Mouse (Mus musculus) midbrain, embryonic 12.5 days (tissue): ENCODE results near the gene Map3k12. TPM values are rescaled to one million over a fixed set of nuclear protein-coding genes. Genes with fewer than 3 reads are reported as not detected.

Experiments
- ATAC-seq: fragments of 200-750 bp; cut with Nextera tagmentation; 2 replicates; pipeline ENCODE4 v1.8.0; 2017; ENCODE audit warnings: low read depth, moderate TSS enrichment, moderate library complexity; ENCODE audit not compliant: low FRiP score
- H3K27ac ChIP-seq: fragments of 300-500 bp; sonication (generic); replicated peaks from 2 replicates; pipeline ENCODE4 v1.5.1; 2016; ENCODE audit warnings: mild to moderate bottlenecking
- H3K27me3 ChIP-seq: fragments of 300-500 bp; sonication (generic); 2 replicates; pipeline ENCODE4 v1.6.1; 2016; ENCODE audit warnings: mild to moderate bottlenecking
- H3K36me3 ChIP-seq: fragments of 300-500 bp; sonication (generic); 2 replicates; pipeline ENCODE4 v1.6.1; 2016
- H3K4me1 ChIP-seq: fragments of 300-500 bp; sonication (generic); 2 replicates; pipeline ENCODE4 v1.6.1; 2016
- H3K4me2 ChIP-seq: fragments of 300-500 bp; sonication (generic); replicated peaks from 2 replicates; pipeline ENCODE4 v1.6.1; 2016; ENCODE audit warnings: mild to moderate bottlenecking, moderate library complexity
- H3K4me3 ChIP-seq: fragments of 300-500 bp; sonication (generic); 2 replicates; pipeline ENCODE4 v1.5.1; 2016; ENCODE audit warnings: mild to moderate bottlenecking
- H3K9ac ChIP-seq: fragments of 300-500 bp; sonication (generic); replicated peaks from 2 replicates; pipeline ENCODE4 v1.6.1; 2016; ENCODE audit warnings: mild to moderate bottlenecking, moderate library complexity
- H3K9me3 ChIP-seq: fragments of 300-500 bp; sonication (generic); 2 replicates; pipeline ENCODE4 v1.6.1; 2016; ENCODE audit warnings: mild to moderate bottlenecking
- WGBS: fragments of 180-500 bp; shearing (Covaris S2); methylation state at CpG from one replicate; pipeline ENCODE4 v1.1.7; 2016; 5-methylcytosine and 5-hydroxymethylcytosine counted together
- polyA plus RNA-seq: library from polyadenylated mRNA; unstranded; fragments of >200 nt; fragmentation: Nextera tagmentation; extraction: Ambion mirVana; gene quantifications from 2 replicates; pipeline ENCODE4 v1.2.1, GENCODE M21; 2016

Map3k12 gene
- polyA plus RNA-seq, 1 experiment from 2014 or later = 46.1 TPM

DNA sequence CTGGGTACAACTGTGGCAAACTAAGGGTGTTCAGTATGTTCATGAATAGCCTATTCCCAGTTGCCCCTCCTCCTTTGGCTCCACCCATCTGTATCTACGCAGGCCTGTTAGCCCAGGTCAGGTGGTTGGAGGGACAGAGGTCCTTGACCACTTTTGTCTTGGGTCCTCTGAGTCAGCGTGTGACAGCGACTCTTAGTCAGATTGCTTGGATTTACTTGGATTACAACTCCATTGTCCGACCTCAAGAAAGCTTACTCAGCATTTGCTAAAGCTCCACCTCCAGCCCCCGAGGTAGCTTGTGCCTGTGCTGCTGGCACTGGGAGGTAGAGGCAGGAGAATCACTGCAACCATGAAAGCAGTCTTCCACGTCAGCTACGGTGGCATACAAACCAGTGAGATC, 65.9 kb downstream of the Map3k12 start:
- Histone ChIP-seq H3K9me3 (no peaks in the 10 kb centered on the region), H3K27me3 (no peaks in the 10 kb centered on the region), H3K4me1 (0 out of 2 replicates have a peak, but pooled peaks cover 5% of the 10 kb centered on the region), H3K36me3 (no peaks in the 10 kb centered on the region), H3K4me3 (no peak overlapping the region), H3K27ac (no peak overlapping the region), H3K9ac (no peak overlapping the region), H3K4me2 (no peak overlapping the region)
- ATAC-seq = no peak
- WGBS = 29% methylated on average over 7 of the region's 7 CpGs

DNA sequence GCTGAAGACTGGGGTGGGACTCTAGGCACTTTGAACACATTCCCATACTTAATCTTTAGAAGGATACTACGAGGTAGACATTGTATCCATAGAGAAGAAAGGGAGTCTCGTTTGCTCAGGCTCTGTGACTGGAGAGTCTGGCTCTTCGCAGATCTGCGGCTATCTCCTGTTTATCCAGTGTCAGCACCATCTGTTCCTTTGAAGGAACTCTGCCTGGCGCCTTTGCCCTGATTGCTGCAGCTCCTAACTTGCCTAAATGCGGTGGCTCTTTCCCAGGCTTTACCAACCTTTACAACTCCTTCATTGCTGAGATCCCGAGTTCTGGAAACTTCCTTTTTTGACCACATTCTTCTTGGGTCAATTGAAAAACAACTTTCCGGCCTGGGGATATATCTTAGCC, 67.5 kb downstream of the Map3k12 start:
- H3K4me2 ChIP-seq = no peak overlapping the region
- no peak overlapping the region for H3K9ac ChIP-seq
- no peaks in the 10 kb centered on the region for H3K27me3 ChIP-seq
- ATAC-seq = no peak
- H3K36me3 ChIP-seq = no peaks in the 10 kb centered on the region
- 82% methylated on average over 8 of the region's 8 CpGs for WGBS
- H3K9me3 ChIP-seq = no peaks in the 10 kb centered on the region
- H3K4me1 ChIP-seq = 0 out of 2 replicates have a peak, but pooled peaks cover 5% of the 10 kb centered on the region
- H3K27ac ChIP-seq = no peak overlapping the region
- no peak overlapping the region for H3K4me3 ChIP-seq

Other genes with a start within 250 kb of the Map3k12 start
- 0.26 and 0.28 TPM in 2 replicates for gene Gm9918, start 246.5 kb downstream of the Map3k12 start, polyA plus RNA-seq
- 51.9 and 57.7 TPM in 2 replicates for gene Mfsd5, start 237.6 kb downstream of the Map3k12 start, polyA plus RNA-seq
- gene Espl1, start 220.8 kb downstream of the Map3k12 start, polyA plus RNA-seq = 33.6 and 38.4 TPM in 2 replicates
- 363 and 378 TPM in 2 replicates for gene Pfdn5, start 190.9 kb downstream of the Map3k12 start, polyA plus RNA-seq
- 96.1 and 108 TPM in 2 replicates for gene Myg1, start 185.4 kb downstream of the Map3k12 start, polyA plus RNA-seq
- gene Aaas, start 166.3 kb downstream of the Map3k12 start, polyA plus RNA-seq = 61.5 and 67.9 TPM in 2 replicates
- gene Sp7, start 149.9 kb downstream of the Map3k12 start, polyA plus RNA-seq = 0.46 and 0.93 TPM in 2 replicates
- gene Sp1, start 110.9 kb downstream of the Map3k12 start, polyA plus RNA-seq = 9.6 and 10.2 TPM in 2 replicates
- gene Amhr2, start 71.7 kb downstream of the Map3k12 start, polyA plus RNA-seq = 0.29 TPM in 1 of 2 replicates, not detected in the other
- gene Prr13, start 58.0 kb downstream of the Map3k12 start, polyA plus RNA-seq = 84.9 and 97.9 TPM in 2 replicates
- gene Pcbp2, start 46.5 kb downstream of the Map3k12 start, polyA plus RNA-seq = 168 and 186 TPM in 2 replicates
- gene Gm10337, start 13.3 kb downstream of the Map3k12 start, polyA plus RNA-seq = 4.6 and 9.6 TPM in 2 replicates
- 106 and 107 TPM in 2 replicates for gene Tarbp2, start 1.1 kb upstream of the Map3k12 start, polyA plus RNA-seq
- gene Npff, start 7.9 kb upstream of the Map3k12 start, polyA plus RNA-seq = 2.5 and 3.1 TPM in 2 replicates
- 0.18 TPM in 1 of 2 replicates, not detected in the other for gene Gm28047, start 108.0 kb upstream of the Map3k12 start, polyA plus RNA-seq
- 17.0 and 20.1 TPM in 2 replicates for gene Atf7, start 108.4 kb upstream of the Map3k12 start, polyA plus RNA-seq
- gene Atp5g2, start 155.3 kb upstream of the Map3k12 start, polyA plus RNA-seq = 55.9 and 67.0 TPM in 2 replicates
- 41.4 and 42.4 TPM in 2 replicates for gene Calcoco1, start 205.1 kb upstream of the Map3k12 start, polyA plus RNA-seq